Mouse (Mus musculus): Measurements from ENCODE around the gene Man1a2. TPM values are rescaled to one million over a fixed set of nuclear protein-coding genes. Genes with fewer than 3 reads are reported as not detected.

Gene Man1a2
- polyA plus RNA-seq (2014; fragmentation: Illumina TruSeq; extraction: RNeasy Lipid Tissue Mini Kit (QIAGEN cat#74804); ENCODE audit: low read depth, low replicate concordance) = 64.2 TPM

GRCm38 (mm10) chr3:100685087-100685762 is at the start of gene Man1a2:
Man1a2 (minus strand) TSS chr3:100685503.

Other genes starting within 250 kb of the Man1a2 start
- 5.8 TPM for gene Tent5c, start 196.2 kb downstream of the Man1a2 start, polyA plus RNA-seq (2014; fragmentation: Illumina TruSeq; extraction: RNeasy Lipid Tissue Mini Kit (QIAGEN cat#74804); ENCODE audit: low read depth, low replicate concordance)
- gene Vtcn1, start 140.0 kb upstream of the Man1a2 start, polyA plus RNA-seq (2014; fragmentation: Illumina TruSeq; extraction: RNeasy Lipid Tissue Mini Kit (QIAGEN cat#74804); ENCODE audit: low read depth, low replicate concordance) = 1.3 TPM
- 0.24 TPM for gene Trim45, start 236.7 kb upstream of the Man1a2 start, polyA plus RNA-seq (2014; fragmentation: Illumina TruSeq; extraction: RNeasy Lipid Tissue Mini Kit (QIAGEN cat#74804); ENCODE audit: low read depth, low replicate concordance)

Measured in kidney, adult 10 weeks (tissue).